Mouse (Mus musculus) regulatory T cell (primary cell): Measurements from ENCODE around the gene B3glct.

Source experiments
- in situ Hi-C: fragments of 300-600 bp; cut with MboI, MseI; formaldehyde crosslinking; loops from one replicate; pipeline ENCODE4 v1.15.1; 2025; ENCODE audit warnings: high pct_unique_total_duplicates

Gene B3glct

GRCm38 (mm10) chr5:149663417-149663816 is 14.6 kb upstream of the B3glct start:
- in situ Hi-C loops: no loop called here

- in situ Hi-C loops: loop anchor here (5.0 kb wide), 1 partner anchor 35 kb away; no protein-coding TSS in a partner anchor
Observed at GRCm38 (mm10) chr5:149677196-149677595, 834 bp upstream of the B3glct start.

DNA sequence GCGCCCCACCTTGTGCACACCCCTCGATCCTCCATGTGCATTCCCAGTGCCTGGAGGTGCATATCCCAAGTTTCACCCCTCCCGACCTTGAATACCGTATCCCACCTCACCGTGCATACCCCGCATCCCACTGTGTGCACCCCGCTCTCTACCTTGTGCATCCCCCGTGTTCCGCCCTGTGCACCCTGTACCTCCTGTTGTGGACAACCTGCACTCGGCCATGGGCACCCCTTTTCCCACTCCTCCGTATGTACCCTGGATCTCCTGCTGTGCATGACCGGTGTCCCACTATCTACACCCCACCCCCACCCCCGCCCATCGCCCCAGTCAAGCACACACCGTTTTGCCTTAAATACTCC is 939 bp downstream of the B3glct start:
- in situ Hi-C loops: loop anchor here (5.0 kb wide), 1 partner anchor 37 kb away; no protein-coding TSS in a partner anchor

GRCm38 (mm10) chr5:149679362-149679761 is 1.3 kb downstream of the B3glct start:
- in situ Hi-C loops: loop anchor here (5.0 kb wide), 1 partner anchor 37 kb away; no protein-coding TSS in a partner anchor

DNA sequence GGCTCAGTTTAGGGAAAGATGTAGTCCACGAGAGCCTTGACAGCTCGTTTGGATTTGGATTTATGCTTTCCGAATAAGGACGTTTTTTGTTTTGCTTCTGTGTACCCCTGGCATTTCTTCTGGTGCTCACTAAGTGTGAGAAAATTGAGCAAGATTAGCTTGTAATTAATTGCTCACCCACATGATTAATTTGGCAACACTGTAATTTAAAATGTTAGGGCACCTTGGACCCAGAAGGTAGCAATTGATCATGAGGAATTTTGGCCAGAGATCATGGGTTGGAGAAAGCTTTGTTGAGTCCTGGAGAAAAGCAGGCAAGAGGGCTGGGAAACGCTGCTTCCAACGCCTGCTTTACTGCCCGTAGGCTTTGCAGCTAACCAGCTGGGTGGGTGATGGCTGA is 1.9 kb downstream of the B3glct start:
- in situ Hi-C loops: loop anchor here (5.0 kb wide), 1 partner anchor 38 kb away; no protein-coding TSS in a partner anchor

DNA sequence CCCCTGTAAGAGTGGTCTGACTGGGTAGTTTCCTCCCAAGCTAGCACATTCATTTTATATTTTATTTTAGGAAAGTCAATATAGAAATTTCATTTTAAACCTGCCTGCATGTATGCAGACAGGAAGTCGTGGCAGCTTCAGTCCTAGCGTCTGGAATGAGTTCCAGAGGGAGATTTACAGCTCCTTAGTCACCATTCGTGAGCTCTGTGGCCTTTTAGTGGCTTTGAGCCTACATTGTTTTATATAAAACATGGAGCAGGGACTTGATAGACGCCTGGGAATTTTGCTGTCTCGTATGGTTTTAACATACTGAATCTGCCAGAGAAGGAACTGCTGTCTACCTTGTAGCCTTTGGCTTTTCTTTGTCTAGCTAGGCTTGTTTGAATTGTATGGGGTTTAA is 2.9 kb downstream of the B3glct start:
- in situ Hi-C loops: no loop called here

DNA sequence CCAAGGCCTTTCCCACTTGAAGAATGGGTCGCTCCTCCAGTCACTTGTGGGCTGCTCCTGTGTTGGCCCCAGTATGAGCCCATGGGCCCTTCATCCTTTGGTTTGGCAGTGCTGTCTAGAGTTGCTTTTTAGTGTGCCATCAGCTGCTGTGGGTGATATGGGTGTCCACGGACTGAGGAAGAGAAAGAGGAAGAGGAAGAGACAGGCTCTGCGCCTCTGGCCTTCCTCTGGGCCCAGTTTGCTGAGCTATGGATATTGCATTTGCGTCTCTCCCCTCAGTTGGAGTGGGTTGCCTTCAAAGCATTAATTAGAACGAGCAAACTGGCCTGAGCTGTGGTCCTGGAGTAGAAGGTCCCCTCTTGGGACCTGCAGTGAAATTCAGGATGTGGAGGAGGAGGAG is 11.8 kb downstream of the B3glct start:
- in situ Hi-C loops: no loop called here

GRCm38 (mm10) chr5:149692548-149692947 is 14.5 kb downstream of the B3glct start:
- in situ Hi-C loops: no loop called here

GRCm38 (mm10) chr5:149693200-149693599 is 15.2 kb downstream of the B3glct start:
- in situ Hi-C loops: no loop called here

GRCm38 (mm10) chr5:149693968-149694367 is 15.9 kb downstream of the B3glct start:
- in situ Hi-C loops: no loop called here

DNA sequence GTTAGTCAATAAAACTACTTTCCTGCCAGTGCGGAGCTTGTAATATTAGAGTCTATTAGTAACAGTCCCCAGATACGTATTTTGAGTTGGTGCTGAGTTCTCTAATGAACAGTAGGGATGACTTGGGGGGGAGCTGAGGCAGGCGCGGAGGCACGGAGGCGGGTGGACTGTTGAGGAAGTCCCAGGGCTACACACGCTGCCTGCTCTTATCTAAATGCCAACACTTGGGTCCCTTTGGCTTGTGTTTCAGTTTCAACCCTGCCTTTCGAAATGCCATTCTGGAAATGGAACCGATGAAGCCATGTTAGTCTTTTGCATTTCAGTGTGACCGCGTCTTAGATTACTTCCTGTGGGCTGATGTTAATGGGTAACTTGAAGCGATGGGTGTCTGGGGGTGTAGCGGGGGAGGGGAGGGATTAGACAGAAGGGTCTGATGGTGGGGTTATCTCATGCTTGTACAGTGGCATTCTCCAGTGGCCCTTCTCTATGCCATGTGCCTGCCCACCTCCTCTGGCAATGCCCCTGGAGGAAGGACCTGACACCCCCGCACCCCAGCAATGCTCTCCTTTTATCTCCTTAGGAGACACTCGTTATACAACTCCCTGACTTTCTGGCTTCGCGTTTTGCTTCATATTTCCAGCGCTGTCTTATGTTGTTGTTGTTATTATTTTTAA is 17.2 kb downstream of the B3glct start:
- in situ Hi-C loops: loop anchor here (5.0 kb wide), 1 partner anchor 107 kb away; no protein-coding TSS in a partner anchor

GRCm38 (mm10) chr5:149702770-149703169 is 24.7 kb downstream of the B3glct start:
- in situ Hi-C loops: no loop called here

DNA sequence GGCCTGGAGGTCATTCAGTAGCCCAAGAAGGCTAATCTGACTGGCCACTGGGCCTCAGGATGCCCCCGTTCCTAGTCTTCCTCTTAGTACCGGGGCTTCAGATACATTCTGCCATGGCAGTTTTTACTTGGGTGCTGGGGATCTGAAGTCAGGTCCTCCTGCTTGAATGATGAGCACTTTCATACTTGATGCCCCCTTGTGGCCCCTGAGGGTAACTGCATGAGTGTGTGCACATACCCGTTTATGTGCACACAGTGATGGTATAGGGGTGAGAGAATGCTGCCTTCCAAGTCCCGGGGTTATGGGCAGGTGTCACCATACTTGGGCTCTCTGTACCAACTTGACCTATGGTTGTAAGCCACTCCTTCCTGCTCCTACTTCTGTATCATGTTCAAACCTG is 33.5 kb downstream of the B3glct start:
- in situ Hi-C loops: no loop called here

- in situ Hi-C loops: no loop called here
Observed at GRCm38 (mm10) chr5:149713170-149713774, 35.2 kb downstream of the B3glct start.

DNA sequence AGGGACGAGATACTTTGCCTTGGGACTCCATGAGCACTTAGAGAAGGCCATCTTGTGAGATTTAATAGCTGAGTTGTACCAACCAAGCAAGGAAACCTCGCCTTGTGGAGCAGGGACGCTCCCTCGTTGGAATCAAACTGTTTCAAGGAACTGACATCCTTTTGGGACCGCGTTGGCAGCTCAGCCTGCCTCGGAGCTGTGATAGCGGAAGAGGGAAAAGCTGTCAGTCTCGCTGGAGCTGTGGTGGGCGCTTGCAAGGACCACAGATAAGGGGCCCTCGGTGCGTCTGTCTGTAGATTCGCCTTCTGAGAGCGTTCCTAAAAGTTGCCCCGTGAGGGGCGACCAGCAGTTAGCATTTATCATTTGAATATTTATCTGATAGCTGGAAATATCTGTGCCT is 35.8 kb downstream of the B3glct start:
- in situ Hi-C loops: no loop called here

- in situ Hi-C loops: no loop called here
Observed at GRCm38 (mm10) chr5:149715571-149716328, 37.7 kb downstream of the B3glct start.

- in situ Hi-C loops: no loop called here
Observed at GRCm38 (mm10) chr5:149716329-149716690, 38.3 kb downstream of the B3glct start.

DNA sequence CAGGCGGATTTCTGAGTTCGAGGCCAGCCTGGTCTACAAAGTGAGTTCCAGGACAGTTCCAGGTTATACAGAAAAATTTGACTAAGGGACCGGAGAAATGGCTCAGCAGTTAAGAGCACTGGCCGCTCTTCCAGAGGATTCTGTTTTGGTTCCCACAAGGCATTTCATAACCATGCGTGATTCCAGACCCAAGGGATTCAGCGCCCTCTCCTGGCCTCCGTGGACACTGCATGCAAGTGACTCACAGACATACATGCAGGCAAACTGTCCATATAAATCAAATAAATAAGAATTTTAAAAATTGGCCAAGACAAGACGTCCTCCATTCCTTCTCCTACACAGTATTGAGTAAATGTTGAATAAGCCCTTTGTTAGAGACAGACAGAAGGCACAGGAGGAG is 53.7 kb downstream of the B3glct start:
- in situ Hi-C loops: no loop called here

- in situ Hi-C loops: no loop called here
Observed at GRCm38 (mm10) chr5:149737210-149737609, 59.2 kb downstream of the B3glct start.

GRCm38 (mm10) chr5:149740145-149740544 is 62.1 kb downstream of the B3glct start:
- in situ Hi-C loops: no loop called here

DNA sequence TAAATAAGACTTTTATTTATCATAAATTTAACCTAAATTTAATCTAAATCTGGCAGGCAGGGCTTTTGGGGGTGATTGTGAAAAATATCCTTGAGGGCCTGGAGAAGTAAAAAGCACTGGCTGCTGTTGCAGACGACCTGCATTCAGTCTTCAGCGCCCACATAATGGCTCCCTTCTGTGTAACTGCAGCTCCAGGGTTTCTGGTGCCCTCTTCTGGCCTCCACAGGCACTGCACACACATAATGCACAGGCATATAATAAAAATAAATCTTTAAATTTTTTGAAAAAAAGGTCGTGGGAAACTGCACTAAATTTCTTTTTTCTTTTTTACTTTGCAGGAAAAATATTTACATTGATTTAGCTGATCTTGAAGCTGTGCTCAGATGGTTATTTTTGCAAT is 62.7 kb downstream of the B3glct start:
- in situ Hi-C loops: no loop called here

DNA sequence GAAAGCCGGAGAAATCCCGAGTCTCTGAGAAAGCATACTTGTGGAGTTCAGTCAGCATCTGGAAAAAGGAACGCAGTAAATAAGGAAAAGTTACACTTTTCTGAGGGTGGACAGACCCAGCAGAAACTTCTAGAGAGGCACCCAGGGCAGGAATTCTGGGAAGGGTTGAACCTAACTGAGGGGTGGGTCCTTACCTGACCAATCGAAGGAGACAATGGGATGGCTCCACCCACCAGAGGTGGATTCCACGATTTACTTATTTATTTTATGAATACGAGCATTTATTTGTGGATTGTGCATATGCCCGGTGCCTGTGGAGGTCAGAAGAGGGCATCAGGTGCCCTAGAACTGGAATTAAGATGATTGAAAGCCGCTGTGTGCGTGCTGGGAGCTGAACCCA is 64.3 kb downstream of the B3glct start:
- in situ Hi-C loops: no loop called here

GRCm38 (mm10) chr5:149745079-149745478 is 67.0 kb downstream of the B3glct start:
- in situ Hi-C loops: no loop called here
